Mouse (Mus musculus) forebrain, embryonic 11.5 days (tissue): ENCODE data around the gene Gdi1. TPM values are rescaled to one million over a fixed set of nuclear protein-coding genes. Genes with fewer than 3 reads are reported as not detected.

Experiments
- ATAC-seq: fragments of 200-750 bp; cut with Nextera tagmentation; replicated peaks from 2 replicates; pipeline ENCODE4 v1.8.0; 2017; ENCODE audit warnings: moderate TSS enrichment; ENCODE audit not compliant: low FRiP score
- DNase-seq: peaks from one replicate; pipeline ENCODE4 v3.0.0-alpha.2; 2017; ENCODE audit warnings: low spot score
- H3K27ac ChIP-seq: fragments of 300-500 bp; sonication (generic); 2 replicates; pipeline ENCODE4 v1.5.1; 2014; ENCODE audit warnings: low read depth, low read length
- H3K27me3 ChIP-seq: fragments of 300-500 bp; sonication (generic); 2 replicates; pipeline ENCODE4 v1.6.1; 2014; ENCODE audit warnings: mild to moderate bottlenecking, low read length, mixed read lengths; ENCODE audit not compliant: control insufficient read depth, insufficient read depth
- H3K36me3 ChIP-seq: fragments of 300-500 bp; sonication (generic); 2 replicates; pipeline ENCODE4 v1.6.1; 2014; ENCODE audit warnings: mild to moderate bottlenecking, low read length, moderate library complexity, mixed read lengths; ENCODE audit not compliant: control insufficient read depth, insufficient read depth
- H3K4me1 ChIP-seq: fragments of 300-500 bp; sonication (generic); replicated peaks from 2 replicates; pipeline ENCODE4 v1.6.1; 2014; ENCODE audit warnings: low read length, mixed read lengths; ENCODE audit not compliant: control insufficient read depth, insufficient read depth
- H3K4me2 ChIP-seq: fragments of 300-500 bp; sonication (generic); 2 replicates; pipeline ENCODE4 v1.6.1; 2014; ENCODE audit warnings: low read depth, mild to moderate bottlenecking, low read length, moderate library complexity, mixed read lengths; ENCODE audit not compliant: severe bottlenecking
- H3K4me3 ChIP-seq: fragments of 300-500 bp; sonication (generic); 2 replicates; pipeline ENCODE4 v1.5.1; 2014; ENCODE audit warnings: low read depth, low read length
- H3K9ac ChIP-seq: fragments of 300-500 bp; sonication (generic); 2 replicates; pipeline ENCODE4 v1.6.1; 2014; ENCODE audit warnings: low read length
- H3K9me3 ChIP-seq: fragments of 300-500 bp; sonication (generic); 2 replicates; pipeline ENCODE4 v1.6.1; 2016; ENCODE audit warnings: low read length, mixed read lengths; ENCODE audit not compliant: control insufficient read depth
- WGBS: fragments of 180-500 bp; shearing (Covaris S2); extraction: QIAGEN DNeasy Blood & Tissue Kit; methylation state at CpG from one replicate; pipeline ENCODE4 v1.1.7; 2014; 5-methylcytosine and 5-hydroxymethylcytosine counted together
- microRNA-seq: library from miRNA; unstranded; fragments of <30 nt; microRNA quantifications from one replicate; pipeline ENCODE4, GENCODE M21; 2016; ENCODE audit not compliant: insufficient number of aligned reads
- polyA plus RNA-seq: library from polyadenylated mRNA; unstranded; fragments of >200 nt; fragmentation: Nextera tagmentation; extraction: Ambion mirVana; gene quantifications from 2 replicates; pipeline ENCODE4 v1.2.1, GENCODE M21; 2014

The Gdi1 gene
- polyA plus RNA-seq, 1 experiment from 2014 or later = 396 TPM

GRCm38 (mm10) chrX:74359171-74359570 lies 54.4 kb downstream of the Gdi1 start:
- Histone ChIP-seq H3K9ac (no peak overlapping the region), H3K27me3 (no peaks in the 10 kb centered on the region), H3K36me3 (no peaks in the 10 kb centered on the region), H3K4me2 (no peak overlapping the region), H3K4me1 (no peaks in the 10 kb centered on the region), H3K9me3 (no peaks in the 10 kb centered on the region), H3K27ac (no peak overlapping the region), H3K4me3 (no peak overlapping the region)
- DNase-seq (no peak), ATAC-seq (no peak)
- 49% methylated on average over 11 of the region's 11 CpGs for WGBS

Small RNA genes lying within 50 kb of the gene (microRNA-seq; reads per million reads assigned to microRNA genes)
- gene Mir7091 = not detected
- gene Mir7092 = not detected

Other genes starting within 250 kb of the Gdi1 start
- not detected in 2 replicates for gene Opn1mw, start 177.5 kb upstream of the Gdi1 start, polyA plus RNA-seq
- 17.0 and 19.8 TPM in 2 replicates for gene Mecp2, start 169.6 kb upstream of the Gdi1 start, polyA plus RNA-seq
- gene Tex28, start 137.2 kb upstream of the Gdi1 start, polyA plus RNA-seq = not detected in 2 replicates
- gene Tktl1, start 127.7 kb upstream of the Gdi1 start, polyA plus RNA-seq = 0.28 TPM in 1 of 2 replicates, not detected in the other
- gene Flna, start 55.2 kb upstream of the Gdi1 start, polyA plus RNA-seq = 242 and 249 TPM in 2 replicates
- 27.0 and 28.0 TPM in 2 replicates for gene Emd, start 50.3 kb upstream of the Gdi1 start, polyA plus RNA-seq
- gene Rpl10, start 34.2 kb upstream of the Gdi1 start, polyA plus RNA-seq = 614 and 677 TPM in 2 replicates
- 58.1 and 64.3 TPM in 2 replicates for gene Taz, start 23.1 kb upstream of the Gdi1 start, polyA plus RNA-seq
- 3.5 and 5.2 TPM in 2 replicates for gene Dnase1l1, start 22.7 kb upstream of the Gdi1 start, polyA plus RNA-seq
- 82.1 and 86.5 TPM in 2 replicates for gene Atp6ap1, start 7.9 kb upstream of the Gdi1 start, polyA plus RNA-seq
- gene Fam50a, start 8.0 kb downstream of the Gdi1 start, polyA plus RNA-seq = 62.5 and 65.6 TPM in 2 replicates
- 27.4 and 28.3 TPM in 2 replicates for gene Plxna3, start 24.1 kb downstream of the Gdi1 start, polyA plus RNA-seq
- gene Lage3, start 48.6 kb downstream of the Gdi1 start, polyA plus RNA-seq = 118 and 121 TPM in 2 replicates
- gene Ubl4a, start 68.2 kb downstream of the Gdi1 start, polyA plus RNA-seq = 72.8 and 72.9 TPM in 2 replicates
- gene Slc10a3, start 68.4 kb downstream of the Gdi1 start, polyA plus RNA-seq = 8.6 and 9.9 TPM in 2 replicates
- 27.3 and 27.6 TPM in 2 replicates for gene Fam3a, start 88.3 kb downstream of the Gdi1 start, polyA plus RNA-seq
- gene Ikbkg, start 88.3 kb downstream of the Gdi1 start, polyA plus RNA-seq = 22.2 and 22.9 TPM in 2 replicates
- gene G6pdx, start 124.2 kb downstream of the Gdi1 start, polyA plus RNA-seq = 55.7 and 59.8 TPM in 2 replicates
- gene Gm6880, start 176.4 kb downstream of the Gdi1 start, polyA plus RNA-seq = not detected in 2 replicates